Mouse (Mus musculus) CH12.LX (cell line): Measurements from ENCODE around the gene Rbm18.

ENCODE experiments used
- CHD1 ChIP-seq: IDR thresholded peaks from 2 replicates; pipeline ENCODE4 v1.6.1; 2012; ENCODE audit warnings: low read depth, low read length, improper control_type of control experiment, inconsistent platforms
- CHD2 ChIP-seq: IDR thresholded peaks from 2 replicates; pipeline ENCODE4 v1.6.1; 2011; ENCODE audit warnings: low read length, improper control_type of control experiment
- CTCF ChIP-seq, 2 experiments: IDR thresholded peaks in 1 of 2; conservative IDR thresholded peaks in 1 of 2; 2 replicates each; pipeline ENCODE4 v1.5.1; 2011 to 2012; ENCODE audit warnings: low read depth in 2 of 2, low read length in 2 of 2, improper control_type of control experiment in 1 of 2, inconsistent platforms in 1 of 2, mild to moderate bottlenecking in 1 of 2, moderate library complexity in 1 of 2
- ELF1 ChIP-seq: IDR thresholded peaks from 2 replicates; pipeline ENCODE4 v1.6.1; 2014; ENCODE audit warnings: low read depth, mild to moderate bottlenecking, inconsistent platforms, low read length, improper control_type of control experiment
- EP300 ChIP-seq: IDR thresholded peaks from 2 replicates; pipeline ENCODE4 v1.6.1; 2011; ENCODE audit warnings: low read length, improper control_type of control experiment
- MAX ChIP-seq: IDR thresholded peaks from 2 replicates; pipeline ENCODE4 v1.6.1; 2011; ENCODE audit warnings: low read length, improper control_type of control experiment
- MEF2A ChIP-seq: IDR thresholded peaks from 2 replicates; pipeline ENCODE4 v1.6.1; 2014; ENCODE audit warnings: low read depth, mild to moderate bottlenecking, inconsistent platforms, low read length, improper control_type of control experiment, borderline replicate concordance
- MYC ChIP-seq: IDR thresholded peaks from 2 replicates; pipeline ENCODE4 v1.6.1; 2011; ENCODE audit warnings: low read depth, mild to moderate bottlenecking, improper control_type of control experiment, low read length
- NRF1 ChIP-seq: IDR thresholded peaks from 2 replicates; pipeline ENCODE4 v1.6.1; 2014; ENCODE audit warnings: low read depth, mild to moderate bottlenecking, inconsistent platforms, low read length, improper control_type of control experiment, moderate library complexity
- POLR2A ChIP-seq: IDR thresholded peaks from 2 replicates; pipeline ENCODE4 v1.6.1; 2011; ENCODE audit warnings: low read depth, mild to moderate bottlenecking, improper control_type of control experiment, low read length
- SMC3 ChIP-seq: IDR thresholded peaks from 2 replicates; pipeline ENCODE4 v1.6.1; 2011; ENCODE audit warnings: low read depth, low read length, improper control_type of control experiment
- USF1 ChIP-seq: IDR thresholded peaks from 2 replicates; pipeline ENCODE4 v1.6.1; 2014; ENCODE audit warnings: low read depth, mild to moderate bottlenecking, inconsistent platforms, low read length, improper control_type of control experiment
- ZKSCAN1 ChIP-seq: IDR thresholded peaks from 2 replicates; pipeline ENCODE4 v1.6.1; 2012; ENCODE audit warnings: low read depth, inconsistent platforms, low read length, improper control_type of control experiment, borderline replicate concordance
- ZNF384 ChIP-seq: IDR thresholded peaks from 2 replicates; pipeline ENCODE4 v1.6.1; 2012; ENCODE audit warnings: low read depth, low read length, improper control_type of control experiment, inconsistent platforms

DNA sequence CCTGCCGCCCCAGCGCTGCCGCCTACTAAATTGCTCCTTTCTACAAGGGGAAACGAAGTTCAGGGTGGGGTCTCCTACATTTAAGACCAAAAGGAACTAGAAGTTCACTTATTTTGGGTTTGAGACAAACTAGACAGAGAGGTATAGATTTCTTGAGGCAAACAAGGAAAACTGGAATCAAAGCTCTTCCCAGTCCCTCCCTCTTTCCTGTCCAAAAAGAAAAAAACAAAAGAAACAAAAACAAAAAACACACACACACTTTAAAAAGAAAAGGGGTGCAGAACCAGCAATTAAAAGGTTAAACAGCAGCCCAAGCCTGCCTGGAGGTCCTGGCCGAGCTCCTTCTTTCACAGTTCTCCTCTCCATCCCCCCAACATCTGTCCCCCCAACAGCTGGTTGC, 38.6 kb downstream of the Rbm18 start:
- no peak for TF ChIP-seq POLR2A
- no peak for TF ChIP-seq CTCF (conservative IDR thresholded peaks at IDR 0.05 in 1 of 2, IDR thresholded peaks at IDR 0.05 in 1 of 2; ENCODE audit: low read depth in 2 of 2, low read length in 2 of 2)
- TF ChIP-seq CHD1: no peak
- TF ChIP-seq EP300: no peak
- no peak for TF ChIP-seq SMC3
- no peak for TF ChIP-seq ELF1
- TF ChIP-seq MYC: no peak
- no peak for TF ChIP-seq USF1
- no peak for TF ChIP-seq ZNF384
- TF ChIP-seq MEF2A: no peak
- TF ChIP-seq CHD2: no peak
- TF ChIP-seq MAX: no peak
- TF ChIP-seq ZKSCAN1: no peak
- no peak for TF ChIP-seq NRF1
